Mouse (Mus musculus) ovary, adult 18-20 months (tissue): Measurements from ENCODE around the gene Map3k1.
A peak's percentile ranks its signal among the peaks of the same experiment; 100 is the strongest.

ENCODE experiments used
- DNase-seq: peaks from one replicate; pipeline ENCODE4 v3.0.0; 2022; ENCODE audit warnings: low spot score, mixed read lengths

Gene Map3k1

DNA sequence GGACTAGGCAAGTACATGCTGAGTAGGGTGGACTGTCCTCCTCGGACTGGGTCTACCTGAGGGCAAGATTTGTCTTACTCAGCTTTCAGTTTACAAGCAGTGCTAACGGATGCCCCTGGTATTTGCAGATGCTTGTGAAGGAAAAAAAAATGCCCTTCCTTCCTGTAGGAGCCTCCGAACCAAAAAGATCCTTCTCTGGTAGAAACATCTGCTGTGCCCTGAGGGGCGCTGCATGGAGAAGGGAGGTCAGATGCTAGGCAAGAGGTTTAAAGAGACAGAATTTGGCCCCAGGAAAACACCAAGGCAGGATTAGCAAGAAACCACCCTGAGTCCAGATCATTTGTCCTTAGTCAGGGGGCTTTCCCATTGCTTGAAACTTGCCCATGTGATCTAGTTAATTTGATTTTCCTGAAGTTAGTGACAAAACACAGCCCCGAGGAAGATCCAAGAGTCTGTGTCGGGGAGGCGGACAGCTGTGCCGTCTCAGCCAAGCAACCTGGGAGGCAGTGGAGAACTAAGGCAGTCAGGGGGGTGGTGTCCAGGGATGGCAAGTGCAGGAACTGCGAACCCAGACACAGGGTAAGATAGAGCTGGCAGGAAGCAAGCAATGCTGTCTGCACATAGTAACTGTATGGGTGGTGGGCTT is 19.2 kb downstream of the Map3k1 start:
- DNase-seq, result no peak

GRCm38 (mm10) chr13:111788882-111789281 is 19.9 kb downstream of the Map3k1 start:
- no peak for DNase-seq

- peak; percentile 58 for DNase-seq
Measured at GRCm38 (mm10) chr13:111787857-111788619, 20.8 kb downstream of the Map3k1 start.

DNA sequence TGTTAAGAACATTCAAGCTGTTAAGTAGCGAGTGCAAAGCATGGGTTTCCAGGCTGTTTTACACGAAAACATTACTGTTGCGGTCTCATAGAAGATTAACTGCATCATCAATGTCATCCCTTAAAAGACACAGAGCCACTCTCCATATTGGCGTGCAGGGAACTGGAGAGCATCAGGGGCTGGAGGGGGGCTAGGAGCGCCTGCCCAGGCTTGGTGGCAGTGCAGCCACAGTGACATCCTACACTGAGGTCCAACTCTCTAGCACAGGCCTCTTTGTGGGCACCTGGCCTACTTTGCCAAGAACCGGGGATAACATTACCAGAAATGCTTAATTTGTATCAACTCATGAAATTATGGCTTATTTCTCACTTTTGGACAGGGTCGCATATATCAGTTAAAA is 22.2 kb downstream of the Map3k1 start:
- DNase-seq, result no peak

- DNase-seq, result no peak
Measured at GRCm38 (mm10) chr13:111783451-111783850, 25.3 kb downstream of the Map3k1 start.

GRCm38 (mm10) chr13:111779471-111779870 is 29.3 kb downstream of the Map3k1 start:
- DNase-seq, result no peak

- DNase-seq, result no peak
Measured at GRCm38 (mm10) chr13:111778606-111779005, 30.2 kb downstream of the Map3k1 start.

DNA sequence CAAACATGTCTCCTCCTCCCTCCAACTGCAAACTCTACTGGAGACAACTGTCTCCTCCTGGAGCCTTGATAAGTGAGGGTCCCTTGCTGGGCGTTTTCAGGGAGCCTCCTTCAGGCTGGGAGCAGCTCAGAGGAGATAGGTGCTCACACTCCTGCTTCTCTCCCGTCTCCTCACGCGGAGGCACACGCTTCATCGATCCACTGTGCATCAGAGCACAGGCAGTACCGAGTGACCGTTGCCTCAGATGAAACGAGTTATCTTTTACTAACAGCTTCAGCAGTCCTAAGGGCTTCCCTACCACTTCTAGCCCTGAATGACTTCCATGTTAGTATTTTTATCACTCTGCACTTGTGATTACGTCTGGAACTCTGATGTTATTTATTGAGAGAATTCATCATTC is 30.9 kb downstream of the Map3k1 start:
- no peak for DNase-seq

DNA sequence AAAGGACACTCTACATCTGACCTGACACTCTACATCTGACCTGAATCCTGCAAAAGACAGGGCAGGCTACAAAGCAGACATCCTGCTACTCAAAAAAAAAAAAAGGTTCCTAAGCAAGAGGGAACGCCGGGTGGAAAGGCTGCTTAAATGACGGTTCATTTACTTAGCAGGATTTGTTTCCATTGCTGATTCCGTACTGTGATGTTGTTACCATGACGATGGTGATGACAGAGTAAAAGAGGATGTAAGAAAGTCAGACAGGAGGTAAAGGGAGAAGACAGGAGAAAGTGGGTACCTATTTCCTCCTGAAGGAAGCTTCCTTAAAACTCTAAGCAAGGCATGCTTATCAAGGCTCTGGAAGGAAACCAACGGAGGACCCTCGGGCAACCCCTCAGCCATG is 31.6 kb downstream of the Map3k1 start:
- DNase-seq, result no peak

- DNase-seq, result no peak
Measured at GRCm38 (mm10) chr13:111772075-111772474, 36.7 kb downstream of the Map3k1 start.

- DNase-seq, result no peak
Measured at GRCm38 (mm10) chr13:111771232-111771631, 37.6 kb downstream of the Map3k1 start.

DNA sequence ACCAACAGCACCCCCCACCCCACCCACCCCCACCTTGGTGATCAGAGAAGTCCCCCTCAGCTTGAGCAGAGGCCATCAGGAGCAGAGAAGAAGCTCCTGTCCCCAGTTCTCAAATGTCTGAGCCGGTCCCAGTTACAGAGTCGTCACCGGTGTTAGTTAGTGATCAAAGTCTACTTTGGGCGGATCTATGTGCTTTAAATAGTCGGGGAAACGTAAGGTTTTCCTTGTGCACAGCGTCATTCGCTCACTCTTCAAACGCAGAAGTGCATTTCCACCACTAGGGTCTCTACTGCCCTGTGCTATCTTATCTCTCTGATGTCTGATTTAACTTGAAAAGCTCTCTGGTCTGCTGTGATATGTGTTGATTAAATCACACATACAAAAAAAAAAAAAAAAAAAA is 38.0 kb downstream of the Map3k1 start:
- DNase-seq, result no peak

GRCm38 (mm10) chr13:111762526-111762925 is 46.3 kb downstream of the Map3k1 start:
- no peak for DNase-seq

DNA sequence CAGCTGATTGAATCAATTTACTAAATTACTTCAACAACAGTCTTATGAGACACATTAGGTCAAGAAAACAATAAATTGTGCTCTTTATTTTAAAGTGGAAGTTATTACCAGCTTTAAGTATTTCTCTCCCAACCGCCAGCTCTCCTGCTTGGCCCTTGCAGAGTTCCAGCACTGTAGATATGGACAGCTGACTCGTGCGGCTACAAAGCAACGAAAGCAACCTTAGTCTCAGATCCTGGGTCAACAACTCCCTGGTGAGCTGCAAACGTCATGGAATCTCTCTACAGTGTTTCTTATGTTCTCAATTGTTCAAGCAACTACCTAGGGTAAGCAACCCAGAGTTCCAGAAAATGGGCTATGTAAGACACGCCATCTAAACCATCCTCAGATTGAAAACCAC is 51.8 kb downstream of the Map3k1 start:
- no peak for DNase-seq

DNA sequence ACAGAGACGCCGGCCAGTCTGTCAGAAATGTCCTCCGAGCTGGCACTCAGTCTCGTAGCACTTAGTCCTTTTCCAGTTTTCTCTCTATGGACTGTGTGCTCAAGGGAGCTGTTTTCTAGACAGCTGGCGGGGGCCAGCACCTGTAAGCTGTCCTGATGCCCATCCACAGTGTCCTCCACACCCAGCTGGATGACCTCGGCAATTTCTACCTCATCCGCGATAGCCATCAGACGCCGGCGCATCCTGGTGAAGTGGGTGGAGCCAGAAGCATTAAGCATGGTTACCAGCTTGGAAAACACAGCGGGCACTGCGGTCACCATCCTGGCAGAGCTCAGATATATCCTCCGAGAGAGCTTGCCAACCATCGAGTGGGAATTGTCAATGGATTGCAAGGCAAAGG is 52.9 kb downstream of the Map3k1 start:
- DNase-seq, result no peak

DNA sequence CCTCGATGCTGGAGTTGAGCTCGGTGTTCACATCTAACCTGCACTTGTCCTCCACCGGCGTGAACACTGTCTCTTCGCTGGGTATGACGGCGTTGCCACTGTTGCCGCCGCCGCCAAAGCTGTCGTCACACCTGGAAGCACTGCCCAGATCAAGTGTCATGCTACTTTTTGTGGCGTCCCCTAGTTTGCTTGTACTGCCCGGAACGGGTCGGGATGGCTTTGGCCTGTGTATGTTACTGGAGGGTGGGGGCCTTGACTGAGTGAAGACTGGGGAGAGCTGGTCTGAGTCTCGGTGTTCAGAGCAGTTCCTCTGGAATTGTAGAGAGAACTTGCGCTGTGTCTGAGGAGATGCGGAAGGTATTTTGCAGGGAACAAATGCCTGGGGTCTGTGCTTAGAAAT is 53.4 kb downstream of the Map3k1 start:
- no peak for DNase-seq

- DNase-seq, result no peak
Measured at GRCm38 (mm10) chr13:111753321-111753720, 55.5 kb downstream of the Map3k1 start.

DNA sequence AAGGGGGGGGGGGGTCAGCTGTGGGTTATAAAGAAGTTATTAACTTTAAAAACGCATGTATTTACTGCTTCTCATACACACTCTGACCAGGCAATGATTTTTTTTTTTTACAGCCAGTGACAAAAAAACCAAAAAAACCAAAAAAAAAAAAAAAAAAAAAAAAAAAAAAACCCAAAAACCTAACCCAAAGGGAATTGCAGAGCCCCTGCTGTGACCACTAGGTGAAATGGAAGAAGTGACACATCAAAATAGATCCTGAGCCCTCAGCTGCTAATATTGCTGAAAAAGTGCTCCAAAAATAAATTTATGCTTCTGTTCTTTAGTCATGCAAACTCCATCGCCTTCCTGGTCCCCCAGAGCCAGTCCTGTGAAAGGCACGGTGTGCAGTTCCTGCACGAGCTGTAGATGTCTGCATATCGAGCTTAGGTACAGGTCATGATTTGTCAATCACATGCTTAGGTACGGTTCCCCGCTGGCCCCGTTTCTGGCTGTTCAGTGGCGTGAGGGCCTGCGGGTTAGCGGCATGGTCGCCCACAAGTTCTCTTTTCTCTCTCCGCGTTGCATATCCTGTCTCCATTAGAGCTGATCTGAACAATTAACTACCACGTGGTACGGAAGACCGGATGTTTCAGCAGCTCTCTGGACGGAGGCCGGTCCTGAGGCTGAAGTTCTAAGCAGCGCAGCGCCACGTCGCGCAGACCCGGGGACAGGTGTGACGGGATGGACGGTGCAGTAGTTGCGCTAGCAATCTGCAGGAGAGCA is 60.3 kb downstream of the Map3k1 start:
- DNase-seq, result no peak

DNA sequence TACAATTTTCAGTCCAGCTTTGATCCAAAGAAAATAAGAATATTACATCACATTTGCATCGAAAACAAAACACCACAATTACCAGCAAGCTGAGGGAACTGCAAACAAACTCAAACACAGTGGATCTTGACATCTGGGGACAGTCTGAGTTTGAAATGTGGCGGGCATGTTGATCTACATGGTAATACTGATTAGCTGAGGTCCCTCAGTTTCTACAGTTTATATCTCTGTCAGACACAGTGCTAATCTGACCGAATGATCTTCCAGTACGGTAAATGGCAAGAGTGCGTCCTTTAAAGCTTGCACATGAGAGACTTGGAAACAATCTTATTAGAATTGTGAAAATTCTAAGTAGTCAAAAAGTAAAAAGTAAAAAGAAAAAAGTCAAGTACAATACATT is 62.0 kb downstream of the Map3k1 start:
- DNase-seq, result no peak

DNA sequence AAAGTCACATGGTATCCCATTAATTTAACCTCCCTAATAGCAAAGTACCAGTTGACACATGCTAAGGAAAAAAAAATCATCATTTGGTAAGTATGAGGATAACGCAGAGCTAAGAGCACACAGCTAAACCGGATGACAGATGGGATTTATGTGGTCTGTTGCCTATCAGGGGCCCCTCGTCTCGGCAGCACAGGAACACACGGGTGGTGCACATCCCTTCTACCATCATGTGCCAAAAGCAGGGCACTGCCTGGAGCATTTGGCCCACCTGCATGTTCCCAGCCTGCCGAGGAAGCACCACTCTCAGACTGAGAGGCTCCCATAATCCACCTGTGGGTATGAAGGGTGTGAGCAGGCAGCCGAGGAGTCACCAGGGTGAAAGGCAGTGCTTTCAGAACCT is 63.6 kb downstream of the Map3k1 start:
- no peak for DNase-seq

DNA sequence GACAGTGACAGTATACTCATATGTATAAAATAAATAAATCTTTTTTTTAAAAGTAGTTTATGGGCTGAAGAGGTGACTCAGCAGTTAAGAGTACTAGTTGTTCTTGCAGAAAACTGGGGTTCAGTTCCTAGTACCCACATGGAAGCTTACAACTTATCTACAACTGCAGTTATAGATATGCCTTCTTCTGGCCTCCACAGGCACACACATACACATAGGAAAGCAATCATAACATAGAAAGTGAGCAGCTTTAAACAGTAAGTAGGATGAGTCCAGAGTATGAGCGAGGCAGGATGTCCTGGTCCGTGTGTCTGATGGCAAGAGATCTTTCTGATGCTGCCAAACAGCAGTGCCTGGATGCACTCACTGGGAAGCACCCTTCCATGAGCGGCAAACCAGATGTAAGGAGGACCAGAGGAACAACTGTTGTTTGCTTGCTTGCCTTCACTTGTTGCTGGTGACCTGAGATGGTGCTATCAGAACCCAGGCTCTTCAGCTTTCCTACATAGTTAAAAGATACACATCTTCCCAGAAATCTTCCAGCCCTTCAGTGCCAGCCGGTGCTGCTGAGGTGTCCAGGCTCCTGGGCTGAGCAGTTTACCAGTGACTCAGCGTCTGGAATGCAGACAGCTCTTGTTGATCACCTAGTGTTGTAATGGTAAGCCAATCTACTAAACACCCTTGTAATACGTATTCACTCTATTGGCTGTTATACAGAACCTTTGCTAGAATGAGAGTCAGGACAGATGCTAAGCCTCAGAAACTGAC is 64.4 kb downstream of the Map3k1 start:
- no peak for DNase-seq

DNA sequence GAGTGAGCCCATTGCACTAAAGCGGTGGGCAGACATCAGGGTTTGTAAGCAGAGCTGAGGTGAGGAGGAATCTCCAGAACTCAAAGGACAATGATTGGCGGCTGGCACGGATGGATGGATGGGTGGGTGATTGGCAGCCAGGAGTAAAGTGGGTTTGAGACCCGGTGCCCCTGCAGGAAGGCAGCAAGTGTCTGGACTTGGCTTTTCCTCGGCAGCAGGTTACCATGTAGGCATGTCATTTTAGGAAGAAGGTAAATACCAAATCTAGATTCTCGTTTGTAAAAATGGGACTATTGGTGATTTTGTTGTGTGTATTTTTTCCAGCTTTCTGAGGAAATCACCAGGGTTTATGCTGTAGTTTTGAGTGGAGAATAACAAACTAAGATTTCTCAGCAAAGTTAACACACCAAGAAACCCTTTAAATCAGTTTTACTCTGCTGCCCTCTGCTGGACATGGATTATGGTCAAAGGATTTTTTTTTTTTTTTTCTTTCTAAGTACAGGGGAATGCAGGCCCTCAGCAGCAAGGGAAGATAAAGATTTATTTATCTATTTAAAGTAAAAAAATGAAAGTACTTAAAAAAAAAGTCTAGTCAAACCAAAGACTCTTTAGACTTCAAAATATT is 66.7 kb downstream of the Map3k1 start:
- DNase-seq, result no peak
